Mouse (Mus musculus) heart, postnatal 0 days (tissue): ENCODE measurements around the gene Foxn3.

Experiments used
- CTCF ChIP-seq: IDR thresholded peaks from 2 replicates; pipeline ENCODE4 v1.5.1; 2016; ENCODE audit warnings: antibody characterized with exemption, control low read depth, low read depth
- EP300 ChIP-seq: IDR thresholded peaks from 2 replicates; pipeline ENCODE4 v1.6.1; 2016; ENCODE audit warnings: antibody characterized with exemption, low read depth

DNA sequence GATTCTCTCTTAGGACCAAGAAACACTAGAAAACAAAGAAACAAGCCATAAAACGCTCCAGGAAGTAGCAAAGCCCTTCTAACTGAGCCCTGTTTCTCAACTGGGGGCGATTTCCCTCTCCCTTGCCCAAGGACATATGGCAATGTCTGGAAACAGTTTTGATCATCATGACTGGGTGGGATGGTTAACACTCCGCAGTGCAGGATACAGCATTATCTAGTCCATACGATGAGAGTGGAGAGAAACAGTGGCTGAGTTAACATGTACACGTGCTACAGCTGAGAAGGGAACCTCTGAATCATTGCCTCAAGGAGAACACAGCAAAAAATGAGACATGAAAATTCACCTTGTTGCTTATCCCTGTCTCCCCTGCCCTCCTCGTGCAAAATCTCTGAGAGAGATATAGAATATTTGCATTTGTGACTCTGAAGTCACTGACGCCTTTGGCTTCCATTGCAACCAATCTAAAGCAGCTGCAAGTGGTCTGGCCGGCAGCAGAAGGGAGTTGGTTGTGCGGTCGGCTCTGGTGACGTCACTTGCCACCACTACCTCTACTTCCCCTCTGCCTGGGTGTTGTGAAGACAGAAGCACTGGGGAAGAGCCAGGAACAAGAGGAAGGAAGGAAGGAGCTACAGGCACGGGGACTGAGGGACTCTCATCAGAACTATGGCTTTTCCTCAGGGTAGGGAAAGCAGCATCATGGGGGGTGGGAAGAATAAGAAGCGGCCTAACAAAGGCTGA, 338.3 kb downstream of the Foxn3 start:
- TF ChIP-seq CTCF (no peak), EP300 (no peak)
